Mouse (Mus musculus): ENCODE data around the gene Hoxa13. TPM values are rescaled to one million over a fixed set of nuclear protein-coding genes. Genes with fewer than 3 reads are reported as not detected.

Hoxa13 gene
- total RNA-seq, 1 experiment from 2014 or later, result not detected

DNA sequence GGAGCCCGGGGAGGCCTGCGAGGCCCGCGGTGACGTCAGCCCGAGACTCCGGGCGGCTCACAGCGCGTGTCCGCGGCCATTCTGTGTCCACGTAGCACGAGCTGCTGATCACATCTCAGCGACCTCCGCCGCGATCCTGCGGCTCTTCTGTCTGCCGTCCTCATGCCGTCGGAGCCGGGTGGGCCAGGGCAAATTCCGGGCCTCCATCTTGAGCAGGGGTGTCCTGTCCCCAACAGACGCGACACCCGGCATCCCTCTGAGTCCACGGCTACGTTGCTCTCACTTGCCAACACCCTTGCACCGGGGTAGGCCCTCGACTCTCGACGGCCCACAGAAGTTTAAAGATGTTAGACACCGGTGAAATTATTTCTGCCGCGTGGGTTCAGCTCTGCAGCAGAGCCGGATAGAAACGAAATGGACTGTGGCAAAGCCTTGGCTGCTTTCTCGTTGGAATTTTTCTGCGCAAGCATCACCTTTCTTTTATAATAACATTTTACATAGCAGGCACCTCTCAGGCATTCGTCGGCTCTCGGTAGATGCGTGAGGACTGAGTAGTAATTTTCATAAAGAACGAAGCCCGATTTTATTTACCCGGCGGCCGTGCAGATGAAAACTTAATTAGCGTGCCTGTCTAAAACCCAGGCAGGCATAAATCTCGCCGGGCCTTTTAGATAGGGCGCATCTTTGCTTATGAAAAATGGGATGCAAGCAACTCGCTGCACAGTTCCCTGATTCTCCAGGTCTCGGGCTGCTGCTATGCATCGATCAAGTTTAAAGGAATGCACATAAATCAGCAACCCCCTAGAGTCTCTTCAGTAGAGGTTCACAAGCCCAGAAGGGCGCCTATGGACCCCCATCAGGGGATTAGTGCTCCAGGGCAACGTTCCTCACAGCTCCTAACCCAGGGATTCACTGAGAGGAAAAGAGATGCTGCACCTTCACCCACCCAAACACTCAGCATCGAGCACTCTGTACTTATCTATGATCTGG is 6.9 kb downstream of the Hoxa13 start:
- no peak for ATAC-seq (ENCODE audit: extremely low read depth, insufficient number of reproducible peaks, low FRiP score, poor library complexity, severe bottlenecking)

DNA sequence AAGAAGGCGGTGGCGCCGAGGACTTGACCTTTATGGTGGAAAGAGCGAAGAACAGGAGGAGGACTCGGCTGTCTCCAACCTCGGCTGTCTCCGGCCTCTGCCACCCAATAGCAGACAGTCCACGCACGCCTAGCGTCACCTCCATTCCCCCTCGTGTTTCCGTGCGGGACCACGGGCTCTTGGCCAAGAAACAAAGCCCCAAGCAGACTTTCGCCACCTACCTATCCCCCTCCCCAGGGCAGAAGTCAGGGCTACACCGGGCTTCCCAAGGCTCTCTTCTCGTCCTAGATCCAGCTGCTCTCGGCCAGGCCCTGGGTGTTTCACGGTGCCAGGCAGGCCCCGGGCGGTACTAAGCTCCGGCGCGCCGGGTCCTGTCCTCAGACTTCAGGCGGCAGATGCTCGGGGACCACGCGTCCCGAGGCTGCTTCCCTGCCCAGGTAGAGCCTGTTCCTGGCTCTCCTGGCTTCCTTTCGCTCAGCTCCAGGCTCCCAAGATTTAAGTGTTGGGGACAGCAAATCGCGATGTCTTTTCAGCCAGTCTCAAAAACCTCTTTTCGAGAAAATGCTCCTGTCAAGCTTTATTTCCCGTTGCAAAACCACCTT is 7.8 kb downstream of the Hoxa13 start:
- no peak for ATAC-seq (ENCODE audit: extremely low read depth, insufficient number of reproducible peaks, low FRiP score, poor library complexity, severe bottlenecking)

DNA sequence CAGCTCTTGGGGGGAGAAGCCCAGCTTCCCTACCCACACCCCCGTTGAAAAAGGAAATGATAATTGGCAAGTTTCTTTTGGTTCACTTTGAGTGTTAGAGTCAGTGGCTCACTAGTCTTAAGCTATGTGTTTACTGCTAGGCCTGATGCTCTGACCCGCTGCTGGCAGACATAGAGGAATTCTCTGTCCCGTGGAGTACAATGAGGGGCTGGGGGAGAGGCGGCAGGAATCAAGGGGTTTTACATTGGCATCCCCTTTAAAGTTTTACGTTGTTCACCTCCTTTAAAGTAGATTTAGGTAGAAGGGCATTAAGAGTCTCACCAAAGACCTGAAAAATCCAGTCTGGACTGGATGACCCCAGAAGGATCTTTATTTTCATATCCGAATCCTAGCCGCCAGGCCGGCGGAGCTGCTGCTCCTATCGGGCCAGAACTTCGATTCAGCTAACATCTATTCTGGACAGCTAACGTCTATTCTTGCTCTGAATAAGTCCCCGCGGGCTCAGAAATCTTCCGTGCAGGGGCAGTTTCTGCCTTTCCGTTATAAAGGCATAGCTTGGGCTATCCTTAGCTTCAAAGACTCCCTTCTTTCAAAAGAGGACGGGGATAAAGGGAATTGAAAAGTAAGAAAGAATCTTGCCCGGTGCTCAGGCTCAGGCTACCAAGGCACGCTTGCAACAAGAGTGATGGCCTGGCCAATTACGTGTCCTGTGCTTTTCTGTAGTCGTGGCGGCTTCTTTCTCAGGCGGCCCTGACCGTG is 8.5 kb downstream of the Hoxa13 start:
- no peak for ATAC-seq (ENCODE audit: extremely low read depth, insufficient number of reproducible peaks, low FRiP score, poor library complexity, severe bottlenecking)

DNA sequence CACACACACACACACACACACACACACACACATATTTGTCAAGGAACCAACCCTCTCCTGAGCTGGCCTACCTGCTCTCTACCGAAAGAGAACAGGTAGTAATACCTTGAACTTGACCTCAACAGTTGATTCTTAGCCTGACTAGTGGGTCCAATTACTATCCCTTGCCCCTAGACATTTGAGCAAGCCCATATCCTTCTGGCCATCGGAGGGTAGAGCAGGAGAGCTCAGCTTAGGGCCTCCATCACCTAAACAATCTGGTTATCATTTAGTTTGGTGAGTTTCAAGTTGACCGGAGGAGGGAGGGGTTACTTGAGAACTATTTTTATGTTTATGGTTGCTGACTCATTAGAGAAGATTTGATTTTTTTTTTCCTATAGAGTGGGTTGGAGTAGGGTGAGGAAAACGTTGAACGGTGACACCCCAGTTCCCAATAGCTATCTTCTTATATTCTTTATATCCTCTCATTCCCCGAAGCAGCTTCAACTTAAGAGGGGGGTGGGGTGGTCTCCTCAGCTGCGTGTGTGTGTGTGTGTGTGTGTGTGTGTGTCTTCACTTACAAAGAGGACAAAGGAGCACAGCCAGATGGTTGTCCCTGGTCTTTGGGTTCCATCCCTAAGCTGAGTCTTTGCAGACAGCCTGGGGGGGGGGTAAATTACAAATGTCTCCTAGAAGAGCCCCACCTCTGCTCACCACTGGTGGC is 9.4 kb downstream of the Hoxa13 start:
- ATAC-seq (ENCODE audit: extremely low read depth, insufficient number of reproducible peaks, low FRiP score, poor library complexity, severe bottlenecking), result no peak

DNA sequence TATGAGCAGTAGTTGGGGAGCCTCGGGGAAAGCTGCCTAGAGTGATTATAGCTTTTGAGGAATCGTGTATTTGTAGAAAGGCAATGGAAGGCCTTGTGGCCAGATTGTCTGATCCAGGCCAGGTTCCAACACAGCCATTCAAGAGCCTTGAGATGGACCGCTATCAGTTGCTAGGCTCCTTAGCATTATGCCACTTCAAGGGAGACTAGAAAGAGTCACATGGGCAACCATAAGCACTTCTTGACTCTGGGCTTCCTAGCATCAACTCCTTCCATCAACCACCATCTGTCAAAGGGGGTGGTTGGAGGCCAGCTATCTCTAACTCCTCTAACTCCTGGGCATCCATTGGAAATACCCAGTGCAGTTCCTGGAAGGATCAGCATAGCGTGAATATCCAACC is 10.9 kb downstream of the Hoxa13 start:
- ATAC-seq (ENCODE audit: extremely low read depth, insufficient number of reproducible peaks, low FRiP score, poor library complexity, severe bottlenecking), result no peak

DNA sequence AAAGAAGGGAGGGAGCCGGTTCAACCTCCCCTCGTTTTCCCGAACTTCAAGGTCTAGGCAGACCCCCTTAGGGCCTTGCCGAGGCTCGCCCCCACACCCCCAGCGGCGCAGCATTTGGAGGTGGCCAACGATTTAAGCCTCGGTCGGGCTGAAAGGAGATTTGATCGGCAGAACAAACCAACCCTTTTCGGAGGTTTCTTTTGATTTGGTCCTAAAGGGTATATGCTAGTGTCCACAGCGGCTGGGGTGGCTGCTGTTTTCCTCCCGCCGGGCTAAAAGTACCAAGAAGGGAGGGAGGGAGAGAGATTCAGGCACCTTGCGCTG is 11.3 kb downstream of the Hoxa13 start:
- ATAC-seq (ENCODE audit: extremely low read depth, insufficient number of reproducible peaks, low FRiP score, poor library complexity, severe bottlenecking), result no peak

DNA sequence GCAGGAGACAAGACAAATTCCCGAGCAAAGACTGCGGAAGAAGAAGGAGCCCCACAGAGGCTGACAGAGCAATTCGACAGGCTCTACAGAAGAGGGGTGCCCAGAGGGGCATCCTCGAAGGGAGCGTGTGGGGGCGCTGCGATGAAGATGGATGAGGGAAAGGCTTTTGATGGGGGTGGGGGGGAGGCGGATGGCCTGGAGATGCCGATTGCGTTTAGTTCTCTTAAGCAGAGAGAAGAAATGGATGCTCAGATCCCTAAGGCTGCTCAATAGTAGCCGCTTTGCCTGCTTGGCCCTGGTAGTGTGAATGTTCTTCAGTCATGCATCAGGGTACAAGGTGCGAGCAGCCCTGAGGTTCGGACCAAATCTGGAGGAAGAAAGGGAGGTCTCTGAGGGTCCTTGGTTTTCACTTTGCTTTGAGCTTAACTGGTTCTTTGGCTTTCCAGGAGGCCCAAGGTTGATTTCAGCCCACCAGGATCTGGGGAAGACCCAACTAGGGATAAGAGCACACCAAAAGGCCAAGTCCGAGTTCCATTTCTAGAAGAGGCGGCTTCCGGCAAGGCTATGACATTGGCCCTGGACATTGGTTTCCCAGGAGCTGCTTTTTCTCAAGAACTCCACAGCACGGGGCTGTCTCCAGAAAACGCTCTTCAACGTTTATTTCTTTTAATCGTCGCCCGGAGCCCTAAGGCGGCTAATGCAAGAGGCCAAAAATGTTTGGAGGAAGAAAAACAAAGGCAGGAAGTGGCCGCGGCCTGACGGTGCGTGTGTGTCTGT is 11.9 kb downstream of the Hoxa13 start:
- ATAC-seq (ENCODE audit: extremely low read depth, insufficient number of reproducible peaks, low FRiP score, poor library complexity, severe bottlenecking), result no peak

DNA sequence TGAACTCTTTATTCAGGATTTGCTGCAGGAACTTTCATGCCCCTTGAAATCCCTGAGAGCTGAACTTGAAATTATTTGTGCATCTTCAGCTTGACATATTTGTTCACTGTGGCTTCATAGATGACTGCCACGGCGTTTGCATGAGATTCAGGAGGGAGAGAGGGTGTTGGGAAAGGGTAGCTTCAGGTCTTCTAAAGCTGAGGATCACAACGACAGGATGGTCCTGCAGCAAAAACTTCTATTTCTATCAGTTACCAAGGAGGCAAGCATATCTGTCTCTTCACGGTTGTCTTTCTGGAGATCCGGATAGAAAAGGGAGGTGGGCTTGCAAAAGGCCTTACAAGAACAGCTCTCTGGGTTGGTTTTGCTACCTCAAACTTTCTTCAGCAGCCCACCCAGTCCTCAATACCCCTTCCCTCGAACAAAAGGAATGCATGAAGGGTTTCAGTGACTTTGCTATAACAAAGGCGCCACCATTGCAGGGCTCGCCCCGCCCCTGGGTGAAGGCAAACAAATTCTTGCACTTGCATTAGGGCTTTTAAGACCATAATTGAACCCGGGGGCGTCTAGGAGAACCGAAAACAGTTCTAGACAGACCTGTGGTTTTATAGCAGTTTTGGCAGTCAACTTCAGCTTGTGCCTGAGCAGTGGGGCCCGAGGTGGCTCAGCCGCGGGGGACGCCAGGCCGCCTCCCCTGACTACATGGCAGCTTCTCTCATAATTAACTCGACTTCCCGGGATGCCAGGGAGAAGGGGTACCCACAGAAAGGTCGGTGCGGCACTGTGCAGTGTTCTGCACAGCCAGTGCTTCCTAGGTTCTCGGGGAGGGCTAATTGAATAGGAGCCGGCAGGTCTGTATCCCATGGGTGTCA is 12.7 kb downstream of the Hoxa13 start:
- no peak for ATAC-seq (ENCODE audit: extremely low read depth, insufficient number of reproducible peaks, low FRiP score, poor library complexity, severe bottlenecking)

DNA sequence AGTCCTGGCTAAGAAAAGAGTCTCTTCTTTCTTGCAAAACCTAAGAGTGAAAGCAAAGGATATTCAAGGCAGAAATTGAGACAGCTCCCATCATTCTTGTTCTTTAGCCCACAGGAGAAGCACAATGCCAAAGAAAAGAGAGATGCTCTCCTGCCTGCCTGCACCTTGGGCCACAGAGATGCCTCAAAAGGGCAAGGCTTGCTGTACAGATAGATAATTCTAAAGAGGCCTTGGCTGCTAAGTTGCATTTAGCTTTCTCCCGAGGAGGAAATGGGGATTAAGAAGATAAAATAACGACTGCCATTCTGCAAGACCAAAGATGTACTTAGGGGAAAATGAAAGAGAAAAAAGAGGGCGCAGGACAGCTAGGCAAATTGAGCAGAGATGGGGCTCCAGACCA is 13.8 kb downstream of the Hoxa13 start:
- ATAC-seq (ENCODE audit: extremely low read depth, insufficient number of reproducible peaks, low FRiP score, poor library complexity, severe bottlenecking), result no peak

DNA sequence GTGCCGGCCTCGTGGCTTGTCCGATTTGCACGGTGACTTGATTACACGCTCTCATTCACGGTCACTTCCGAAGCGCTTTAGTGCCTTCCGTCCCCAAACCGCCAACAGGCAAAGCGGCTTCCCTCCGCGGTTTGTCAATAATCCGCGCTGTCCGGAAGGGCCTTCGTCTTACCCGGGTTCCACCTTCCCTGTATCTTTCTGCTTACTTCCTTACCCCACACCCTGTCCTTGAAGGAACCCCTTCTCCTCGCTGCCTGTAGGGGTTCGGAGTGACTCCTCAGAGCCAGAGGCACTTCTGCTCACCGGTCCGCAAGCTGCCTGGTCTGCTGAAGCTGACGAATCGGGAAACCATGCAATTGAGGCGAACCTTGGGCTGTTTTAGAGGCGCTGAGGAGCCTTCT is 14.3 kb downstream of the Hoxa13 start:
- 0 out of 2 replicates have a peak, but pooled peaks have one; percentile 27 for ATAC-seq (ENCODE audit: extremely low read depth, insufficient number of reproducible peaks, low FRiP score, poor library complexity, severe bottlenecking)

DNA sequence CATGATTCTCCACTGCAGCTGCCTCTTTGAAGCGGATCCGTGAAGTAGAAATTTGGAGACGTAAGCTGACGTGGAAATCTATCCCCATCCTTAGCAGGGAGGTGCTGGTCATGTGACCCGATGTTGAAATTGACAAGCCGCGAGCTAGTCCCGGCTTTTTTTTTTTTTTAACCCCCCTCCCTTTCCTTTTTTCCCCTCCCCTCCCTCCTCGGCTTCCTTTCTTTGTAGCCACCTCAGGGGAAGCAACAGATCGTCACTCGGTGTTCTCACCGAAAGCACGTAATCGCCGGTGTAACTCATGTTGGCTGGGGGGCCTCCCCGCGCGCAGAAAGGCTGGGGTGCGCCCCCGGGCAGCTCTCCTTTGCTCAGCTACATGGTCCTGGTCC is 14.9 kb downstream of the Hoxa13 start, which contains the start of gene Hoxa11:
Gene Hoxa11 (minus strand): TSS at position 54 of the 386 bp plus-strand sequence.
- ATAC-seq (ENCODE audit: extremely low read depth, insufficient number of reproducible peaks, low FRiP score, poor library complexity, severe bottlenecking), result no peak

DNA sequence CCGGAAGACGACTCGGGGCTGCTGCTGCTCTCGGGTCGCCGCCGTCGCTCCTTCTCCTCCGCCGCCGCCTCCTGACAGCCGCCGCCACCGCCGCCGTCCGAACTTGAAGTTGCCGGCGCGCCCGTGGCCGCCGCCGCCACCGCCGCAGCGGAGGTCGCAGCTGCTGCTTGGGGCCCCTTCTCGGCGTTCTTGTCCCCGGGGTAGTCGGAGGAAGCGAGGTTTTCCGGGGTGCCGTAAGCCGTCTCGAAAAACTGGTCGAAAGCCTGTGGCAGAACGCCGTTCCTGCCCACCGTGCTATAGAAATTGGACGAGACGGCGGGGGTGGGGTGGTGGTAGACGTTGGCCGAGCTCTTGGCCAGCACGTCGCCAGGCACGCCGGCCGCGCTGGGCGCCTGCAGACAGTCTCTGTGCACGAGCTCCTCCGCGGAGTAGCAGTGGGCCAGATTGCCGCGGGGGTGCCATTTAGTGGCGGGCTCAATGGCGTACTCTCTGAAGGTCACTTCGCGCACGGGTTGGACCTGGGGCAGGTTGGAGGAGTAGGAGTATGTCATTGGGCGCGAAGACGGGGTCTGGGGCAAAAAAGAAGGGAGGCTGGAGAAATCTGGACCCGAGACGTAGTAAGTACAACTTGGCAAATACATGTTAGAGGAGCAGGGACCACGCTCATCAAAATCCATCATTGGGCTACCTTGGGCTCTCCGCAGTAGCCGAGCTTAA is 15.5 kb downstream of the Hoxa13 start:
- ATAC-seq (ENCODE audit: extremely low read depth, insufficient number of reproducible peaks, low FRiP score, poor library complexity, severe bottlenecking), result no peak

DNA sequence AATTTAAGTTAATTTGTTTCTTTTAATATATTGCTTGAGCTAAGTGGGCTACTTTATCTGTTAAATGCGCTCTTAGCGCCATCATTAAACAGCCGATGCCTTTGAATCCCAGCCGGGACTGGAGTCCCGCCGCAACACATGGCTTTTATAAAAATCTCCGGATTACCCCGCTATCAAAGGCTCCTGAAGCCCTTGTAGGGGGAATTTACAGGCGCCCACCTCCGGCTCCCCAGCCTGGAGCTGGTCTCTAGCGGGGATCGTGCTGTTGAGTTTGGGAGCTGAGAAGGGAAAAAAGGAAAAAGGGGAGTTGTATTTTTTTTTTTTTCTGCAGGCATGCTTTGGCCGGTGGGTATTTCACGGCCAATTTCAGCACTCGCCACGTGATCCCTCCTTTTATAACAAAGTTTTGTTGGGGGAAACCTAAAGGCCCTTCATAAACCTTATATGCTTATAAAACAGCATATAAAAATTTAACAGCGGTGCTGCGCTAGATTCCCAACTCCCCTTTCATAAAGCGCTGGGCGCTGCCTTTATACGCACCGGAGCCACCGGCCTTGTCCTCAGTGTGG is 16.1 kb downstream of the Hoxa13 start:
- ATAC-seq (ENCODE audit: extremely low read depth, insufficient number of reproducible peaks, low FRiP score, poor library complexity, severe bottlenecking), result no peak

DNA sequence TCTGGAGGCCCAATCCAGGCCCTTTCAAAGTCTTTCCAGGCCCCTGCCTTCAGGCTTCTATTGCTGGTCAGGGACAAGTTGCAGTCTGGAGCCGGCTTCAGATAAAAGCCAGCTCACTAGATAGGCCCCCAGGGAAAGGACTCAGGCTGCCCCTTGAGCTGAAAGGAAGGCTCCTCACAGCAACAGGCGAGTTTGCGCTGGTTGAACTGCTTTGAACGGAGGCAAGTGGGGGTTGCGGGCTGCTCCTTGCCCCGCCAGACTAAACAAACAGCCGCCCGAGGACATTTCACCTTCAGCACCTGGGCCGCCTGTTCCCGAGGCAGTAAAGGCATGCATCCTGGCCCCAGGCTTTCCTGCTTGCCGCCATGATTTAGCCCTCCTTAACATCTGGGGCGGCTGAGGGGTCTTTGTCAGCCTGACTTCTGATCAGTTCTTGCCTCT is 17.0 kb downstream of the Hoxa13 start:
- no peak for ATAC-seq (ENCODE audit: extremely low read depth, insufficient number of reproducible peaks, low FRiP score, poor library complexity, severe bottlenecking)

DNA sequence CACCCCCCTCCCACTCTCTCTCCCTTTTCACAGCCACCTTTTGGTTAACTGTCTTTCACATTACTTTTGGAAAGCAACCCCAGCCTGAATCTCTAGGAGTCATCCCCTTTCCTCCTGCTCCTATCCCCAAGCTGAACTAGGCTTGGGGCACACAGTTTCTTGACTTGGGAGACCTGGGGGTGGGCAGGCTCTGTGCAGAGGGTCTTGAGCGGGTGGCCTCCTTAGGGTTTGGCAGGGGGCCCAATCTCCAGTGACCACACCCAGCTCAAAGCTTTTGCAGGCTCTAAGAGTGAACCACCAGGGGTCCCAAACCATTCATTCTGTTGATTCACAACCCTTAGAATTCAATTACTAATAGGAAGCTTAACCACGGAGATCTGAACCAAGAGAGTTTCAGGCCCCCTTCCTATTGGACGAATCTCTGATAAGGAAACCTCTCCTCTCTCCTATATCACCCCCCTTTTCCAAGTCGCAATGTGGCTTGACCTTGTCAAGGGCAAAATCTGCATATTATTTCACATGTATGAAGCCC is 17.8 kb downstream of the Hoxa13 start:
- ATAC-seq (ENCODE audit: extremely low read depth, insufficient number of reproducible peaks, low FRiP score, poor library complexity, severe bottlenecking), result no peak

DNA sequence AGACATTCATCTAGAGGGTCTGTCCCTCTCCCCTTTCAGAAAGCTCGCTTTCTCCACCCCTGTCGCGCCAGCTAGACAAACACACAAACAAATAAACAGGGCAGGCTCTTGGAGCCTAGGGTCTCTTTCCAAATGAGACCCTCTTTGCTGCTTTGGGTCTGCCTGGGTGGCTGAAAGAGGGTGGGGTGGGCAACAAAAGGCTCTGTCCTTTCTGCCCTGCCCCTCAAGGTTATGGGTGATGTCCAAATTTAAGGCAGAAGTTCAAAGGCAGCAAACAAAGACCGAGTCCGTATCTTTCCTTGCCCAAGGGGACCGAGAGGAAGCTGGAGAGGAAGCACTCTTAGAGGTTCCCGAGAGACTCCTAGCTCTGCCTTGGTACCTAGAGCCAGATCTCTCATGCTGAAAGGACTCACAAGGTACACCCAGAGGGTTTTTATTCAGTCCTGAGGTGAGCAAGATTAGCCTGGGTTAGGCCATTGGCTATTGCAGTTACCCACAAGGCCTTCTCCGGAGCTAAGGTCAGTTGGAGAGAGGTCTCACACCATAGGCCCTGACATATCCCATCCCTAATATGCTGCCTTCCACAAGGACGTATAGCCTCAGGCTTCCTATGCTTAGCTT is 19.6 kb downstream of the Hoxa13 start:
- no peak for ATAC-seq (ENCODE audit: extremely low read depth, insufficient number of reproducible peaks, low FRiP score, poor library complexity, severe bottlenecking)

All from neutrophil, adult 5-6 weeks (primary cell).